8 mouse cellular contexts compared by ENCODE assay signal in the genomic region with DNA sequence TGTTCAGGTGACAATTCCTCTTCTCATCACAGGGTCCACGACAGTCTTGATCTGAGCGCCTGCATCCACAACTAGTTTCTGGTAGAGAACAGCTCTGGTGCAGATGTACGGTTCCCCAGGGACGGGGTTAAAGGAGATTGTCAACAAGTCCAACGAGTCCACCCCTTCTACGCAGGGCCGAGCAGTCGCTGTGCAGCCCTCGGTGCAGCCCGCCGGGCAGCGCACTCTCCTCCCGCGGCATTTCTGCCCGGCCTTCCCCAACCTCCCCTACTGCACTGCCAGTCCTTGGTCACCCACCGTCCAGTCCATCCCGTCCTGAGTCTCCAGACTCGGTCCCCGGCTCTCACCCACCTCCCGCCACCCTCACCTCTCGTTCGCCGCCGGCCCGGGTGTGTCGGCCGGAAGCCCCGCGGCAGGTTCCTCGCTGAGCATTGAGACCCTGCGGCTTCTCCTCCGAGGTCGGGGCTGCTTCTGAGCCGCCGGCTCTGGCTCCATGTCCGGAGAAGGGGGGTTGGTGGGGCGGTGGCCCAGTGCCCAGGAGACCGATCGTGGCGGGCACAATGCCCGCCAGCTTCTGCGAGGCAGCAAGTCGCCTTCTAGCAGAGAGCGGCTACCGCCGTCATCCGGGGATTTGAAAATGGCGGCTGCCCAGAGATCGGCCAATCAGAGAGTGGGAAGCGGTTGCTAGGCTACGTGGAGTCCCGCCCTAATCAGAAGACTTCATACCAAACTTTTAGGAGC. TPM values are rescaled to one million over a fixed set of nuclear protein-coding genes. Genes with fewer than 3 reads are reported as not detected.
DNase-seq lines count a peak whose midpoint lies in the region; ATAC-seq and TF ChIP-seq lines count a peak whose summit lies in the region.

A gene (minus strand): TSS at position 650 of the 741 bp plus-strand sequence.
A gene (plus strand): TSS at position 704 of the 741 bp plus-strand sequence.

- TF ChIP-seq CTCF in cortical plate, adult 2 months (IDR thresholded peaks at IDR 0.05; ENCODE audit: extremely low read depth, insufficient read depth, low read length) = no peak

- H3K27ac ChIP-seq in cortical plate, adult 2 months (ENCODE audit: insufficient read depth, low read length) = no peak within 1 kb of the TSS

- peak; percentile 89 for DNase-seq in gastrocnemius, postnatal 10 days
- peak; percentile 88 to 92 for DNase-seq in left cerebral cortex, postnatal 10 days (ENCODE audit: extremely low spot score in 1 of 2, low spot score in 2 of 2)
- DNase-seq in right cerebral cortex, postnatal 25 days = peak; percentile 82
- peak; percentile 83 to 89 for DNase-seq in urinary bladder, postnatal 4 days (ENCODE audit: low spot score in 2 of 2)

- peak; percentile 96 for ATAC-seq in activated CD4-positive, CD25-positive, alpha-beta regulatory T cell, adult 4 months
- peak; percentile 98 for ATAC-seq in inflammation-experienced regulatory T-cells, adult 6 months
- peak; percentile 94 for ATAC-seq in megakaryocyte-erythroid progenitor cell, adult 5-6 weeks (replicated peaks; ENCODE audit: low FRiP score, low TSS enrichment, poor library complexity, severe bottlenecking)

- H3K4me3 ChIP-seq in cortical plate, adult 2 months (ENCODE audit: insufficient read depth, low read length) = peak within 1 kb of the TSS; percentile 55

- H3K4me1 ChIP-seq in cortical plate, adult 2 months (ENCODE audit: control insufficient read depth, insufficient read depth, low read length) = no peaks in the 10 kb centered on the region

- intact Hi-C loops in left cerebral cortex, postnatal 10 days (cut with DNase I) = no loop called here

- no peak for TF ChIP-seq POLR2A in cortical plate, adult 2 months (IDR thresholded peaks at IDR 0.05; ENCODE audit: extremely low read depth, insufficient read depth, low read length)

RNA-seq across cellular contexts. Expression of the first gene that starts in this region (rescaled TPM):
- polyA plus RNA-seq in activated CD4-positive, CD25-positive, alpha-beta regulatory T cell, adult 4 months (2017; shearing (Covaris generic)) = 10 to 100 TPM; 25.3 to 27.0 TPM
- polyA plus RNA-seq in cortical plate, adult 2 months (2012; rRNA removed) = 18.5 and 18.7 TPM in 2 replicates
- total RNA-seq in gastrocnemius, postnatal 10 days (2021) = 10 to 100 TPM; 48.0 to 48.7 TPM
- 10 to 100 TPM; 24.1 to 29.7 (median 27.0) TPM for polyA plus RNA-seq in inflammation-experienced regulatory T-cells, adult 6 months (2017; shearing (Covaris generic))
- total RNA-seq in left cerebral cortex, postnatal 10 days (2021) = 10 to 100 TPM; 14.0 to 23.5 TPM
- 112 and 118 TPM in 2 replicates for total RNA-seq in megakaryocyte-erythroid progenitor cell, adult 5-6 weeks (2014; fragmentation: Nextera tagmentation)
- total RNA-seq in megakaryocyte-erythroid progenitor cell, adult 5-6 weeks (2017) = 315 and 336 TPM in 2 replicates

RNA-seq across cellular contexts. Expression of the second gene that starts in this region (rescaled TPM):
- polyA plus RNA-seq in activated CD4-positive, CD25-positive, alpha-beta regulatory T cell, adult 4 months (2017; shearing (Covaris generic)) = under 1 TPM in 1 of 2 experiments, not detected in 1; 0.33 TPM
- not detected in 2 replicates for polyA plus RNA-seq in cortical plate, adult 2 months (2012; rRNA removed)
- not detected for total RNA-seq in gastrocnemius, postnatal 10 days (2021)
- polyA plus RNA-seq in inflammation-experienced regulatory T-cells, adult 6 months (2017; shearing (Covaris generic)) = under 1 TPM in 1 of 3 experiments, not detected in 2; 0.67 TPM
- total RNA-seq in left cerebral cortex, postnatal 10 days (2021) = not detected
- total RNA-seq in megakaryocyte-erythroid progenitor cell, adult 5-6 weeks (2014; fragmentation: Nextera tagmentation) = 0.52 TPM in 1 of 2 replicates, not detected in the other
- total RNA-seq in megakaryocyte-erythroid progenitor cell, adult 5-6 weeks (2017) = not detected in 2 replicates
